Mouse (Mus musculus): ENCODE data around the gene H2afb2. TPM values are rescaled to one million over a fixed set of nuclear protein-coding genes. Genes with fewer than 3 reads are reported as not detected.

The H2afb2 gene
- not detected in 2 replicates for total RNA-seq (2012; rRNA removed)

GRCm38 (mm10) chrX:116680878-116681277 is at the start of gene H2afb2:
Gene H2afb2 (plus strand): TSS chrX:116681178.
- no peak within 1 kb of the TSS for H3K9ac ChIP-seq (ENCODE audit: insufficient read depth, low read depth, low read length, poor library complexity, severe bottlenecking)
- no peaks in the 10 kb centered on the region for H3K9me3 ChIP-seq (ENCODE audit: control insufficient read depth, insufficient read depth, low read depth, low read length)
- TF ChIP-seq ZC3H11A (IDR thresholded peaks at IDR 0.05; ENCODE audit: borderline replicate concordance, low read depth, low read length) (no peak), ZNF384 (IDR thresholded peaks at IDR 0.05; ENCODE audit: low read depth, low read length) (no peak), HCFC1 (IDR thresholded peaks at IDR 0.05; ENCODE audit: borderline replicate concordance, insufficient read depth, low read length) (no peak), CHD2 (IDR thresholded peaks at IDR 0.05; ENCODE audit: low read depth, low read length) (no peak), MAFK (IDR thresholded peaks at IDR 0.05; ENCODE audit: insufficient read depth, low read depth, low read length) (no peak)
- in situ Hi-C loops (cut with MboI; ENCODE audit: low sequenced_read_pairs in 2 of 2, unreplicated experiment in 2 of 2) = no loop called here
- H3K4me3 ChIP-seq (ENCODE audit: insufficient read depth in 1 of 2, low read depth in 1 of 2, low read length in 2 of 2, poor library complexity in 1 of 2, severe bottlenecking in 1 of 2) = no peak within 1 kb of the TSS
- no peaks in the 10 kb centered on the region for H3K4me1 ChIP-seq (ENCODE audit: control insufficient read depth in 2 of 2, insufficient read depth in 2 of 2, low read length in 2 of 2, poor library complexity in 1 of 2)
- no peaks in the 10 kb centered on the region for H3K36me3 ChIP-seq (ENCODE audit: control insufficient read depth, insufficient read depth, low read length, poor library complexity, severe bottlenecking)
- H3K27ac ChIP-seq (ENCODE audit: insufficient read depth, low read depth, low read length, poor library complexity, severe bottlenecking) = no peak within 1 kb of the TSS
- DNase-seq (ENCODE audit: low read depth, low spot score) = no peak

Other genes starting within 250 kb of the H2afb2 start
- gene Cpxcr1, start 232.2 kb upstream of the H2afb2 start, total RNA-seq (2012; rRNA removed) = not detected in 2 replicates

Data from ES-E14 (cell line).